Mouse (Mus musculus) erythroblast, embryonic 14.5 days (primary cell): Measurements from ENCODE around the gene Tbccd1.
A peak's percentile ranks its signal among the peaks of the same experiment; 100 is the strongest.

ENCODE experiments used
- GATA1 ChIP-seq: IDR thresholded peaks from 2 replicates; pipeline ENCODE4 v1.6.1; 2012; ENCODE audit warnings: low read length, inconsistent platforms, mixed read lengths
- TAL1 ChIP-seq: IDR thresholded peaks from 3 replicates; pipeline ENCODE4 v1.6.1; 2012; ENCODE audit warnings: low read length, inconsistent platforms, mixed read lengths

GRCm38 (mm10) chr16:22856773-22857172 is 696 bp downstream of the Tbccd1 start:
- TF ChIP-seq TAL1 (no peak), GATA1 (peak; percentile 65)
